Mouse (Mus musculus) limb, embryonic 15.5 days (tissue): ENCODE data around the gene Nfkb1. TPM values are rescaled to one million over a fixed set of nuclear protein-coding genes. Genes with fewer than 3 reads are reported as not detected.

ENCODE experiments used
- ATAC-seq: fragments of 200-750 bp; cut with Nextera tagmentation; 2 replicates; pipeline ENCODE4 v1.8.0; 2017; ENCODE audit warnings: low read depth, moderate TSS enrichment; ENCODE audit not compliant: insufficient number of reproducible peaks, low FRiP score, low TSS enrichment
- H3K27ac ChIP-seq: fragments of 300-500 bp; sonication (generic); 2 replicates; pipeline ENCODE4 v1.5.1; 2015; ENCODE audit warnings: moderate library complexity, mild to moderate bottlenecking, inconsistent platforms
- H3K27me3 ChIP-seq: fragments of 300-500 bp; sonication (generic); 2 replicates; pipeline ENCODE4 v1.6.1; 2015; ENCODE audit warnings: inconsistent platforms
- H3K36me3 ChIP-seq: fragments of 300-500 bp; sonication (generic); 2 replicates; pipeline ENCODE4 v1.6.1; 2015; ENCODE audit warnings: inconsistent platforms
- H3K4me1 ChIP-seq: fragments of 300-500 bp; sonication (generic); 2 replicates; pipeline ENCODE4 v1.6.1; 2015; ENCODE audit warnings: inconsistent platforms
- H3K4me2 ChIP-seq: fragments of 300-500 bp; sonication (generic); 2 replicates; pipeline ENCODE4 v1.6.1; 2015; ENCODE audit warnings: mild to moderate bottlenecking, inconsistent platforms
- H3K4me3 ChIP-seq: fragments of 300-500 bp; sonication (generic); 2 replicates; pipeline ENCODE4 v1.5.1; 2015; ENCODE audit warnings: mild to moderate bottlenecking, inconsistent platforms
- H3K9ac ChIP-seq: fragments of 300-500 bp; sonication (generic); 2 replicates; pipeline ENCODE4 v1.6.1; 2015; ENCODE audit warnings: inconsistent platforms
- H3K9me3 ChIP-seq: fragments of 300-500 bp; sonication (generic); 2 replicates; pipeline ENCODE4 v1.6.1; 2016; ENCODE audit warnings: inconsistent platforms
- WGBS: fragments of 180-500 bp; shearing (Covaris S2); methylation state at CpG from one replicate; pipeline ENCODE4 v1.1.7; 2015; 5-methylcytosine and 5-hydroxymethylcytosine counted together
- polyA plus RNA-seq: library from polyadenylated mRNA; unstranded; fragments of >200 nt; fragmentation: Nextera tagmentation; extraction: Ambion mirVana; gene quantifications from 2 replicates; pipeline ENCODE4 v1.2.1, GENCODE M21; 2015

The Nfkb1 gene
- polyA plus RNA-seq, 1 experiment from 2014 or later, result 18.8 TPM

DNA sequence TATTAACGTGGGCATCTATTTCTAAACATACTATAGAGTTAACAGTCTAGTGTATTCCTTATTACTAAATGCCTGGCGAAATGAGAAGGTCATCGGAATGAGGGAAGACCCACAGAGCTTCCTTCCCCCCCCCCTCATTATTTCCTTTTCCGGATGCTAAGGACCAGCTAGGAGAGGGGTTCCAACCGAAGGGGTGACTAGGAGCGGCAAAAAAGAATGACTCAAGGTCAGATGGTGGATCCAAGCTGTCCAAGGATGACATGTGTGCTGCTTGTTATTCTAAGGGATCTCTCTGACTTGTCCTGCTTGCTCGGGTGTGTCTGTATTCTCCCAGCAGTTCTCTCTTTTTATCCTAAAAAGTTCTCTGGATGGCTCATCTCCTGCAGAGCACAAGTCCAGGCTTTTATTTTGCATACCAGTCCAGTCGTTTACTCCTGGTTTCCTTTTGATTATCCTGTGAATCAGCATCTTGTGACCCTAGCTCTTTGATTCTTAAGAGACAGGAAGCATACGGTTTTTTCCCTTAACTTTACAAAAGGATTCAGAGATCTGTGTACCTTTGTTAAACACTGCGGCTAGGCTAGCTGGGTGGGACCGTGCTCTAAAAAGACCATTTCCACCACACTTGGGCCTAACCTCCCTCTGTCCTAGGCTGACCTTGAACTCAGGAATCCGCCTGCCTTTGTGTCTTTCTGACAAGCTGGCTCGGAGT, 145.0 kb downstream of the Nfkb1 start:
- Histone ChIP-seq H3K36me3 (no peaks in the 10 kb centered on the region), H3K27me3 (no peaks in the 10 kb centered on the region), H3K27ac (no peak overlapping the region), H3K4me2 (no peak overlapping the region), H3K9ac (no peak overlapping the region), H3K9me3 (no peaks in the 10 kb centered on the region), H3K4me1 (no peaks in the 10 kb centered on the region), H3K4me3 (no peak overlapping the region)
- no peak for ATAC-seq
- WGBS, result 73% methylated on average over 13 of the region's 13 CpGs

Other genes starting within 250 kb of the Nfkb1 start
- gene Manba, start 205.9 kb downstream of the Nfkb1 start, polyA plus RNA-seq, result 7.4 and 9.5 TPM in 2 replicates
- gene Slc39a8, start 133.7 kb upstream of the Nfkb1 start, polyA plus RNA-seq, result 6.7 and 6.8 TPM in 2 replicates